Mouse (Mus musculus) hindbrain, embryonic 16.5 days (tissue): Measurements from ENCODE around the gene Polr2m. TPM values are rescaled to one million over a fixed set of nuclear protein-coding genes. Genes with fewer than 3 reads are reported as not detected.

Experiments used
- ATAC-seq: fragments of 200-750 bp; cut with Nextera tagmentation; 2 replicates; pipeline ENCODE4 v1.8.0; 2017; ENCODE audit warnings: moderate TSS enrichment, moderate library complexity
- H3K27ac ChIP-seq: fragments of 300-500 bp; sonication (generic); 2 replicates; pipeline ENCODE4 v1.5.1; 2014; ENCODE audit warnings: low read depth, mild to moderate bottlenecking, control low read depth, low read length, moderate library complexity
- H3K27me3 ChIP-seq: fragments of 300-500 bp; sonication (generic); replicated peaks from 2 replicates; pipeline ENCODE4 v1.6.1; 2014; ENCODE audit warnings: low read length; ENCODE audit not compliant: control insufficient read depth, insufficient read depth
- H3K36me3 ChIP-seq: fragments of 300-500 bp; sonication (generic); 2 replicates; pipeline ENCODE4 v1.6.1; 2014; ENCODE audit warnings: mild to moderate bottlenecking, low read length, moderate library complexity, mixed read lengths; ENCODE audit not compliant: control insufficient read depth, insufficient read depth
- H3K4me1 ChIP-seq: fragments of 300-500 bp; sonication (generic); 2 replicates; pipeline ENCODE4 v1.6.1; 2014; ENCODE audit warnings: low read depth, low read length; ENCODE audit not compliant: control insufficient read depth, insufficient read depth
- H3K4me2 ChIP-seq: fragments of 300-500 bp; sonication (generic); 2 replicates; pipeline ENCODE4 v1.6.1; 2014; ENCODE audit warnings: mild to moderate bottlenecking, low read length, control low read depth, moderate library complexity
- H3K4me3 ChIP-seq: fragments of 300-500 bp; sonication (generic); 2 replicates; pipeline ENCODE4 v1.5.1; 2014; ENCODE audit warnings: mild to moderate bottlenecking, low read length, control low read depth, moderate library complexity
- H3K9ac ChIP-seq: fragments of 300-500 bp; sonication (generic); 2 replicates; pipeline ENCODE4 v1.6.1; 2014; ENCODE audit warnings: low read depth, mild to moderate bottlenecking, control low read depth, low read length, moderate library complexity
- H3K9me3 ChIP-seq: fragments of 300-500 bp; sonication (generic); 2 replicates; pipeline ENCODE4 v1.6.1; 2014; ENCODE audit warnings: mild to moderate bottlenecking, low read length, moderate library complexity; ENCODE audit not compliant: control insufficient read depth
- WGBS: fragments of 180-500 bp; shearing (Covaris S2); extraction: QIAGEN DNeasy Blood & Tissue Kit; methylation state at CpG from one replicate; pipeline ENCODE4 v1.1.7; 2014; 5-methylcytosine and 5-hydroxymethylcytosine counted together
- polyA plus RNA-seq: library from polyadenylated mRNA; unstranded; fragments of >200 nt; fragmentation: Nextera tagmentation; extraction: Ambion mirVana; gene quantifications from 2 replicates; pipeline ENCODE4 v1.2.1, GENCODE M21; 2015

Gene Polr2m
- polyA plus RNA-seq, 1 experiment from 2014 or later: 332 TPM

DNA sequence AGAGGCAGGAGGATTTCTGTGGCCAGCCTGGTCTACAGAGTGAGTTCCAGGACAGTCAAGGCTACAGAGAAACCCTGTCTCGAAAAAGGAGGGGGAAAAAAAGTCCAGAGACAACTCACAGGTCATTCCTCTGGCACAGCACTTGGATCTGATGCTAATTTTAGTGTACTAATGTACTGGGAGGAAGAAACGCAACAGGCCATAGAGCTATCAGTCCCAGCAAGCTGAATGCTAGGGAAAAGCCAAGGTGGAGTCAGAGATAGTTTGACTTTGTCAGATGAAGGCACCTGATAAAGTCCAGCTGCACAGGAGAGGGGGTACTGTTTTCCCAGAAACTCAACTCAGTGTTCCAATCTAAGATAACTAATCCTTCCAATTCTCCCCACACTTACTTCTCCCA is 5.4 kb downstream of the Polr2m start:
- Histone ChIP-seq H3K4me3 (no peak overlapping the region), H3K36me3 (peaks cover 68% of the 10 kb centered on the region), H3K4me2 (no peak overlapping the region), H3K27ac (no peak overlapping the region), H3K4me1 (peaks cover 10% of the 10 kb centered on the region), H3K9ac (no peak overlapping the region), H3K27me3 (no peaks in the 10 kb centered on the region), H3K9me3 (no peaks in the 10 kb centered on the region)
- no peak for ATAC-seq
- 94% methylated on average over 2 of the region's 2 CpGs for WGBS

DNA sequence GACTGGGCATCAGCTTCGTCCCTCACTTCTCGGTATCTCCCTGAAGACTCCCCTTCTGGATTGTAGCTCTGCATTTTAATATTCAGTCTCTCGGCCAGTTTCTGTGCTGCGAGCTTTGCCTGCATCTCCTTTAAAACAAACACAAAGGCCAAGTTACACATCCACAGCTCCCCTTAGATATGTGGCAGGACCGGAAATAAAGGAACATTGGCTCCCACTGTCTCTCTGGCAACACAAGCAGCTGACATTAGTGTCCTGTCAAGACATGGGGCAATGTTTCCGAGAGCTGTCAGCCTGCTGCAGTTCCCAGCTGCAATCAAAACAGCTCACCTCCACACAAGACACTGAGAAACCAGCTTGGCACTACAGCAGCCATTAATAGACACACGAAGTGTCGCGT is 6.3 kb downstream of the Polr2m start:
- ATAC-seq: no peak
- WGBS: 94% methylated on average over 9 of the region's 9 CpGs
- Histone ChIP-seq H3K36me3 (peaks cover 70% of the 10 kb centered on the region), H3K4me1 (peaks cover 6% of the 10 kb centered on the region), H3K4me2 (no peak overlapping the region), H3K9ac (no peak overlapping the region), H3K27me3 (no peaks in the 10 kb centered on the region), H3K9me3 (no peaks in the 10 kb centered on the region), H3K27ac (no peak overlapping the region), H3K4me3 (no peak overlapping the region)

DNA sequence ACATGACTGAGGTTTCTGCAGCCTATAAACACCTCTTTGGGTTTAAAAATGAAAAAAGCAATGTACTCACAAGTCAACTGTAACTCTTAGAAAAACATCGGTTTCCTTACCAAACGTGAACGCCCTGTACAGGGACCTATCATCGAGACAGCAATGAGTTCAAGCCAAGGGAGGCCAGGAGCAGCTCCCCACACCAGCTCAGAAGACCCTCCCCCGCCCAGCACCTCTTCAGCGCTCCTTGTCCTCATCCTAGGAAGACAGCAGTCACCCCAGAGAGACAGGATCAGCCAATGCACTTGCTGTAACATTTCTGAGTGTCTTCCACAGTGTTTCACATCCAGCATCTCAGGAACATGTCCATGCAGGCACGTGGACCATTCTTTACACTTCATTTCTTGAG is 7.1 kb downstream of the Polr2m start:
- Histone ChIP-seq H3K4me2 (no peak overlapping the region), H3K4me3 (no peak overlapping the region), H3K27me3 (no peaks in the 10 kb centered on the region), H3K9me3 (no peaks in the 10 kb centered on the region), H3K4me1 (no peaks in the 10 kb centered on the region; the same call in 1 of the 2 replicates), H3K9ac (no peak overlapping the region), H3K36me3 (peaks cover 70% of the 10 kb centered on the region), H3K27ac (no peak overlapping the region)
- ATAC-seq: no peak
- 96% methylated on average over 7 of the region's 7 CpGs for WGBS

DNA sequence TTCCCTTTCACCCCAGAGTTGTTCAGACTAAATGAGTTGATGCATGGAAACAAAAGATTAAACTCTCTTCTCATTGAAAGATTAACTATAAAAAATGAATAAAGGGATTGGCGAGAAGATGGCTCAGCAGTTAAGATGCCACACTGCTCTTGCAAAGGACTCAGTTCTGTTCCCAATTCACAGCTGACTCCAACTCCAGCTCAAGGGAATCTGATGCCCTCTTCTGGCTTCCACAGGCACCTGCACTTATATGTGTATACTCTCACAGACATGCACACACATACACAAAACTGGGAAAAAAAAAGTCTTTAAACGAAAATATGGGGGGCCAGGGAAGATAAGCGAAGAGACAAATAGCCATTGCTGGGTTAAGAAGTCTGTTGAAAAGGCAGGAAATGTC is 9.1 kb downstream of the Polr2m start:
- Histone ChIP-seq H3K27me3 (no peaks in the 10 kb centered on the region), H3K27ac (no peak overlapping the region), H3K36me3 (peaks cover 53% of the 10 kb centered on the region), H3K9ac (no peak overlapping the region), H3K4me2 (no peak overlapping the region), H3K4me3 (no peak overlapping the region), H3K9me3 (no peaks in the 10 kb centered on the region), H3K4me1 (no peaks in the 10 kb centered on the region)
- ATAC-seq: no peak
- WGBS: 96% methylated on average over 3 of the region's 3 CpGs

DNA sequence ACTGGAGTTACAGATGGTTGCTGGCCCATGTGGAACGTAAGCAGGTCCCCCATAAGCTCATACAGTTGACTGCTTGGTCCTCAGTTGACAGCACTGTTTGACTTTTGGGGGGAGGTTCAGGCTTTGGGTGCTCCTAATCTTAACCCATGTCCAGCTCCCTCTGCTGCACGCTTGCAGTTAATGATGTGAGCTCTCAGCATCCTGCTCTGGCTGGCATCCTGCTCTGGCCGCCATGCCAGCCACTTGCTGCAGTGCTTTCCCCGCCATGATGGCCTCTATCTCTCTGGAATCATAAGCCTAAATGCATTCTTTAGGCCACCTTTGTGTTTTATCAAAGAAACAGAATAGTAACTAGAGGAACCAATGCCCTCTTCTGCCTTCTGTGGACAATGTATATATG is 10.2 kb downstream of the Polr2m start:
- Histone ChIP-seq H3K36me3 (peaks cover 43% of the 10 kb centered on the region), H3K4me2 (no peak overlapping the region), H3K27ac (no peak overlapping the region), H3K27me3 (no peaks in the 10 kb centered on the region), H3K4me3 (no peak overlapping the region), H3K4me1 (no peaks in the 10 kb centered on the region), H3K9ac (no peak overlapping the region), H3K9me3 (no peaks in the 10 kb centered on the region)
- 97% methylated on average over 4 of the region's 4 CpGs for WGBS
- no peak for ATAC-seq

DNA sequence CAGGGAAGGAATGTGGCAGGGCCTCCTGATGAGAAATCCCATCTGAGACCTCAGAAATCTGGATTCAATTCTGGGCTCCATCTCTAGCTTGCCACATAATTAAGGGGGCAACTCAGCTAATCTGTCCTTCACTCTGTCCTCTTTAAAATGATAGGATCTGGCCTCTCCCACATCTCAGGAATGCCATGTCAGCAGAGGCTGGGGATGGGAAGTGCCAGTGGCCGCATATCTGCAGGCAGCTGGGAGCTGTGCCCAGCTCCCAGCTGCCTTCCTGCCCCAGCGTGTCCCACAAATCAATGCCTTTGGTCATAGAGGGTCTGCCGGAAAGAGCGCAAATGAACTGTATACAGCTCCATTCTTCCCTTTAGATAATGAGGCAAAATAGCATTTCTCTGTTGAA is 18.3 kb downstream of the Polr2m start:
- Histone ChIP-seq H3K9me3 (no peaks in the 10 kb centered on the region), H3K4me3 (no peak overlapping the region), H3K36me3 (no peaks in the 10 kb centered on the region), H3K4me1 (no peaks in the 10 kb centered on the region), H3K4me2 (no peak overlapping the region), H3K9ac (no peak overlapping the region), H3K27ac (no peak overlapping the region), H3K27me3 (no peaks in the 10 kb centered on the region)
- 77% methylated on average over 4 of the region's 4 CpGs for WGBS
- ATAC-seq: no peak

DNA sequence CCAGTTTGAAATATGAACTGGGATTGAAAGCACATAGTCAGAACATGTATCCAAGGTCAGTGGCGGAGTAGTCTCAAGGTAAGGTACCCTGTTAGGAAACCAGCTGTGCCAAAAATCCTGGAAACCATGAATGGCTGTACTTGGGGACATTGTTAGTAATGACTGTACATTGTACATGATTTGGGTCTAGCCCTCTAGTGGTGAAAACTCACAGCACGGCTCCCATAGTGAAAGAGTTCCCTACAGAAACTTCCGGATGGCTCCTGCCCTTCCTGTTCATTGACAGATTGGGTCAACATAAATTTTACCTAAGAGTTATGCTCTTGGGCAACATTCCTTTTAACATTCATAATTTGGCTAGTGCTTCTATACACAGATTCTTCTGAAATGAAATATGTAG is 19.6 kb downstream of the Polr2m start:
- Histone ChIP-seq H3K9me3 (no peaks in the 10 kb centered on the region), H3K36me3 (no peaks in the 10 kb centered on the region), H3K27ac (no peak overlapping the region), H3K27me3 (no peaks in the 10 kb centered on the region), H3K4me3 (no peak overlapping the region), H3K4me2 (no peak overlapping the region), H3K9ac (no peak overlapping the region), H3K4me1 (no peaks in the 10 kb centered on the region)
- 77% methylated on average over 3 of the region's 3 CpGs for WGBS
- ATAC-seq: no peak

DNA sequence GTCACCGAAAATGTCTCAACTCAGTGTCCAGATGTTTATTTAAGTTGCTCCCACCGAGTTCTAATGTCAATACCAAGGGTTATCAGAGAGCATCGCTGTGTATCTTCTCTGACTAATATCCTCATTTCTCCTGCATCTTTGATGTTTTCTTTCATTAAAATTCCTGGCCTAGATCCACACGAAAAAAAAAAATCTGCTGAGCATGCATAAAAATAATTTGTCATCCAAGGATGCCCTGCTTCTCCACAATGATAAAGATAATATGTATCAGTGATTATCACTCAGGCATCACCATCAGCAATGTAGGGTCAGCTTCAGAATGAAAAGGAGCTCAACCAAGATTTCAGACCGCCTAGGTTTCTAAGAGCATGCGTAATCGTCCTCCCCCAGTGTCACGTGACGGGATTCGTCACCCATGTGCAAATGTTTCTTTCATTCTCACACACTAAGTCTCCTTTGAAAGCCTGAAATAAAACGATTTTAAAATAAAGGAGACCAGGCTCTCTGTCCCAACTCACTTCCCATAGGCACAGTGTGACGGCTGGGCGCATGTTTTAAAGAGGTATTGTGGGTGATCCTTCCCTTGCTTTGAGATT is 22.6 kb downstream of the Polr2m start:
- H3K36me3 ChIP-seq: no peaks in the 10 kb centered on the region
- no peaks in the 10 kb centered on the region for H3K9me3 ChIP-seq
- H3K4me1 ChIP-seq: no peaks in the 10 kb centered on the region
- no peak for ATAC-seq
- no peak overlapping the region for H3K4me3 ChIP-seq
- no peak overlapping the region for H3K4me2 ChIP-seq
- 71% methylated on average over 13 of the region's 13 CpGs for WGBS
- H3K27me3 ChIP-seq: no peaks in the 10 kb centered on the region
- H3K9ac ChIP-seq: no peak overlapping the region
- H3K27ac ChIP-seq: no peak overlapping the region

DNA sequence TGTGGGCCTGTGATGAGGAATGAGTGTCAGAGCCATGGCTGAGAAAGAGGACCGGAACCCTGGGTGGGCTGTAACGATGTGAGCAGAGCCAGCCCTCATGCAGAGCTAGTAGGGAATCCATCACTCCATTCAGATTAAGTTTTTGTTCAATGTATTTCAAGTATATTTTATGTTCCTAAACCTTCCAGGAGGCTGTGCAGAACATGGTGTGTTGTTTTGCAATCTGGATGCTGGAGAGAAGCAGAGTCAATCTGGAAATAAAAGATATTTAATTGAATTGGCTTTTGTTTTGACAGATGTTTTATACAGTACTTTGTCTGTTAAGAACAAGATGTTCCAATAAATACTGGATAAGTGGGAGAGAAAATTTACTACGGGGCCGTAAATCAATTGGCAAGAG is 29.0 kb downstream of the Polr2m start:
- WGBS: 83% methylated on average over 4 of the region's 4 CpGs
- H3K9ac ChIP-seq: no peak overlapping the region

DNA sequence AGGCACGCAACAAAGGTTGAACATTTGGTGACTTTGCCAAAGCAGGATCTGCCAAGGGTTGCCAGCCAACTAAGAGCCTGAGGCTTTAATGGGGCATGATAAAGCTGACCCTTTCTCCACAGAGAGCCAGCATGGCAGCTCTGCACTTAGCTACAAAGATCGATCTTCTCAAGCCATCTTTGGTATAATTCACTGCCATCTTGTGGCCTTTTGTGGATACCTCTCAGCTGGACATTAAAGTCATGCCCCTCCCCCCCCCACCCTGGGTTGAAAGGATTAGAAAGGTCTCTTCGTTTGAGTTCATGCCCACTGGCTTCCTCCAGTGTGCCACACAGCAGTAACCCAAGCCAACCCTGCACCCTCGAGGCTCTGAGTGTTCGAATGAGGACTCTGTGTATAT is 31.8 kb downstream of the Polr2m start:
- no peak overlapping the region for H3K9ac ChIP-seq
- no peak for ATAC-seq
- no peaks in the 10 kb centered on the region for H3K36me3 ChIP-seq
- no peak overlapping the region for H3K4me2 ChIP-seq
- 76% methylated on average over 5 of the region's 5 CpGs for WGBS
- H3K9me3 ChIP-seq: no peaks in the 10 kb centered on the region
- H3K27me3 ChIP-seq: no peaks in the 10 kb centered on the region
- H3K27ac ChIP-seq: no peak overlapping the region
- no peaks in the 10 kb centered on the region for H3K4me1 ChIP-seq
- H3K4me3 ChIP-seq: no peak overlapping the region

More for the DNA sequence above, 29.0 kb downstream of the Polr2m start:
- no peak overlapping the region for H3K27ac ChIP-seq
- H3K27me3 ChIP-seq: no peaks in the 10 kb centered on the region
- H3K4me1 ChIP-seq: no peaks in the 10 kb centered on the region
- H3K4me3 ChIP-seq: no peak overlapping the region
- H3K36me3 ChIP-seq: no peaks in the 10 kb centered on the region
- no peaks in the 10 kb centered on the region for H3K9me3 ChIP-seq
- no peak overlapping the region for H3K4me2 ChIP-seq
- no peak for ATAC-seq
